Mouse (Mus musculus): Measurements from ENCODE around the gene Oip5. TPM values are rescaled to one million over a fixed set of nuclear protein-coding genes. Genes with fewer than 3 reads are reported as not detected.

Gene Oip5
- total RNA-seq, 2 experiments from 2014 or later: 0.74 to 1.6 TPM

DNA sequence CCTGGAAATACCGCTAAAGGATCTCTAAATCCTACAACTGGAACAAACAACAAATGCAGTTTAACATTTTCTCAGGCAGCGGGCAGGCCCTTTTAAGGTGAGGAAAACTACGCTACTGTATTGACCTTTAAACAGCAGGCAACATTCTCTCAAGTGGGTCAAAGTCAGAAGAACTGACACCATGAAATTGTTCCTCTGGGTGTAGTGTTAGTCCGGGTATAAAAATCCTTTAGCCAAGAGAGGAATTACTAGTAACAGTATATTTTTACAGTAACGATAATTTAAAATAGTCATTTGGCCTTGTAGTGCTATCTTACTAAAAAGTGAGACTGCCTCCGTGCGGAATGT is 24.5 kb downstream of the Oip5 start:
- intact Hi-C loops (cut with DNase I): loop anchor here (2.0 to 5.0 kb wide), 2 partner anchors 23 to 116 kb away; partner anchors contain the start of gene Ino80
- DNase-seq: peak in 1 of 2 experiments; percentile 3

DNA sequence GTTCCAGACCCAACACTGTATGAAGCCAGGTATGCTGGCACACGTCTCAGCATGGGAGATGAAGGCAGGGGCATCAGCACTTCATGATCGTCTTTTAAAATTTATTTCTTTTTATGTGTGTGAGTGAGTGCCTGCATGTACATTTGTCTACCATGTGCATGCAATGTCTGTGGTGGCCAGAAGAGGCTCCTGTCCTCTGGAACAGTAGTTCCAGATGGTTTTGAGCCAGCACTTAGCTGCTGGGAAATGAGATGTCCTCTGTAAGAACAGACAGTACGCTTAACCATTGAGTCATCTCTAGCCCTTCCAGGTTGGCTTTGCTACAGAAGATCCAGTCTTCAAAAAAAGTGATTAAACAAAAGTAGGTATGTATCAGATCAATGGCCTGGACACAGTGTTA is 27.0 kb downstream of the Oip5 start:
- intact Hi-C loops (cut with DNase I): loop anchor here (5.0 kb wide), 1 partner anchor 114 kb away; the partner anchor contains the start of gene Ino80
- no peak for DNase-seq

DNA sequence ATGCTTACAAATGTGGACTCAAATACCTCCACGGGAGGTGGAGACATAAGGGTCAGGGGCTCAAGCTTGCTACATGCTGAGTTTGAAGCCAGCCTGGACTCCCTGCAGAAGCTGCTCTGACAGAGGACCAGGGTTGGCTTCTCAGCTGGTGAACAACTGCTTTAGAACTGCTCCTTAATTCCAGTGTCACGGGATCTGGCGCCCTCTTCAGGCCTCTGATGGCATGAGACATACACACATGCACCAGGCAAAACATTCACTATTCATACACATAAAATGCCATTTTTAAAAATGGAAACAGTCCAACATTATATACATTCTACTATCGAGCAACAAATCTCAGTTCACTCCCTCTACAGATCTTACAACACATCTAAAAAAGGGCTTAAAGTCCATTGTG is 30.9 kb downstream of the Oip5 start:
- DNase-seq: peak; percentile 59 to 70
- intact Hi-C loops (cut with DNase I): loop anchor here (2.0 kb wide), 1 partner anchor 45 kb away; no protein-coding TSS in a partner anchor

DNA sequence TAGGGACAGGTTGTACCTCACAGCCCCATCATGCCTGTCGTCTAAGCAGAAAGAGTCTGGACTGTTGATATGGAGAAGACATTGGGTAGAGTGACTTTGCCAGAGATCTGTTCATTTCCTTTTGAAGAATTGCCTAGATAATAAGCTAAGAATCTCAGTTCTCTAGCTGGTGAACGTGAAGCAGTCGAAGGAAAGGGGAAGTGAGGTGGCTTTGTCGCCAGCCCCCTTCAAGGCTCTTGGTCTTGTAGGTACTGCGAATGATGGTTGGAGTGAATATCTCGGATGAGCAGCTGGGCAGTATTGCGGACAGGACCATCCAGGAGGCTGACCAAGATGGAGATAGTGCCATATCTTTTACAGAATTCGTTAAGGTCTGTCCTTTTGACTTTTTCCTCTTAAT is 34.0 kb downstream of the Oip5 start:
- intact Hi-C loops (cut with DNase I): no loop called here
- DNase-seq: no peak

DNA sequence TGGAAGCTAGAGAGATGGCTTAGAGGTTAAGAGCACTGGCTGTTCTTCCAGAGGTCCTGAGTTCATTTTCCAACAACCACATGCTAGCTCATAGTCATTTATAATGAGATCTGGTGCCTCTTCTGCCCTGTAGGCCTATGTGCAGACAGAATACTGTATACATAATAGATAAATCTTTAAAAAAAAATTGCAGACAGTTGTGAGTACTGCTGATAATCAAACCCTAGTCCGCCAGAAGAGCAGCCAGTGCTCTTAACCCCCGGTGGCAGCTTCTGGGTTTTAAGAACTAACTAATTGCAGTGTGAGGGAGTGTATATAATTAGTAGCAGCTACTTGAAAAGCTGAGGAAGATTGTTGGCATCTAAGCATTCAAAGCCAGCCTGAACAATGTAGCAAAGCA is 34.8 kb downstream of the Oip5 start:
- no peak for DNase-seq
- intact Hi-C loops (cut with DNase I): no loop called here

DNA sequence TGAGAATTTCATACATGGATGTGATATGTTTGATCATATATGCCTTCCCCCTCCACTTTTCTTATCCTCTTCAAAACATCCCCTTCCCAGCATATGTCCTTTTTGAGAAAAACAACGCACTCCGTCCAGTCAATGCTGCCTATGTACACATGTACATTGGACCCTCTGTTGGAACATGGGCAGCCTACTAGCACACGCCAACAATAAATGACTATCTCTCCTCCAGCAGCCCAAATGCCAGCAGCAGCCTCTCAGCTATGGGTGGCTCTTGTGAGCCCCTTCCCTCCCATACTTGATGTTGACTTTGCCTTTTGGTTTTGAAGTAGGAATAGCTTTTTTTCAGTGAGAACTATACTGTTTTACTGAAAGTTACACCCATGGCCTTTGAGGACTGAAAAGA is 36.7 kb downstream of the Oip5 start:
- intact Hi-C loops (cut with DNase I): no loop called here
- DNase-seq: no peak

DNA sequence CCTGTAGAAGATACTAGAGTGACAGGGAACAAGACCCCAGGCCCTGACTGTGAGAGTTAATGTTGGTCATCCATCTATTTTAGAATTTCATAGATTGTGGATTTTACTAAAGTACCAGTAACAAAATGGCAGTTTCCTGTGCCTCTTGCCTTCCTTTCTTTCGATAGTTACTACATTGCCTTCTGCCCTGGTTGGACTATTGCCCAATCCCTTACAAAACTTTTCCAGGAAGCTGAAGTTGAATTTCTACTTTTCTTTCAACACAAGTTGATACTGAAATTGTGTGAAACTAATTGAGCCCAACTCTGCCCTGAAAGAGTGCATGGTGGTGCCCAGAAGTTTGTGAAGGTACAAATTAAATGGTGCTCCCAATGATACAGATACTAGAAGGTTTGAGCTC is 45.8 kb downstream of the Oip5 start:
- intact Hi-C loops (cut with DNase I): no loop called here
- no peak for DNase-seq

DNA sequence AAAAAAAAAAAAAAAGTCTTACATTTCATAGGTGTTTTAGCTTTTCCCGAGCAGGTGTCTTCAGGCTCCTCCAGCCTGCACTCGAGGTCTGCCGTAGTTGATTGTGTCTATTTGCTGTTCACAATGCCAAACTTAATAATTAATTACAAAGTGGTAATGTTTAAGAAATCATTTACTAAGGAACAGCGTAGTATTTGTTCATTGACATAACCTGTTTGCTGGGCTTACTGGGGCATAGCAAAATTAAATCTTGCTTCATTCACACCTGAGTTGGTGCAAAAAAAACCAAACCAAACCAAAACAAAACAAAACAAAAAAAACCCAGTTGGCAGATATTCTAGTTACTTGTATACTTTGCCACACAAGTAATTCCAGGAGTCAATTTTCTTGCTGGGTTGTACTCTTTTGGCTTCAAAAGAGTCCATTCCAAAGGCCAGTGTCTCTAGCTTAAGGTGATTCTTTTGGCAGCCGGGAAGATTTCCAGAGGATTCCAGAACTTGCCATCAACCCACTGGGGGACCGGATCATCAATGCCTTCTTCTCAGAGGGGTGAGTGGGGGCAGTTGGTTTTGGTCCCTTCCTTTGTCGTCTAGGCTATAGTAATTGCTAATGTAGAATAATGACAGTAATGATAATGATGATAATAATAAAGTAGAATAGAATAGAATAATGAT is 52.0 kb downstream of the Oip5 start:
- intact Hi-C loops (cut with DNase I): no loop called here
- DNase-seq: no peak

DNA sequence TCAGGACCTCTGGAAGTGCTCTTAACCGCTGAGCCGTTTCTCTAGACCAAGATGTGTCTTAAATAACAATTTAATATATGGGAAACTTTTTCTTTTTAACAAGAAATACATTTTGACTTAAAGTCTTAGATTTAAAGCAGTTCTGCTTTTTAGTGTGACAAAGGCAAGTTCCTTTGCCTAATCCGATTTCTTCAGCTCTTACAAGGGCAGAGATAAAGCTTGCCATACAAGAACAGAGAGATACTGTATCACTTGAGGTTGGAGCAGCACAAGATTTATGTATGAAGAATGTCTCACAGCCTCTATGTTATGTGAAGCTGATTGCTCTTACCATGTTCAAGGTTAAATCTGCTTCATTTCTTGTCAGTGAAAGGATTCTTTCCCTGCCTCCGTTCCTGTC is 53.0 kb downstream of the Oip5 start:
- DNase-seq: no peak
- intact Hi-C loops (cut with DNase I): no loop called here

DNA sequence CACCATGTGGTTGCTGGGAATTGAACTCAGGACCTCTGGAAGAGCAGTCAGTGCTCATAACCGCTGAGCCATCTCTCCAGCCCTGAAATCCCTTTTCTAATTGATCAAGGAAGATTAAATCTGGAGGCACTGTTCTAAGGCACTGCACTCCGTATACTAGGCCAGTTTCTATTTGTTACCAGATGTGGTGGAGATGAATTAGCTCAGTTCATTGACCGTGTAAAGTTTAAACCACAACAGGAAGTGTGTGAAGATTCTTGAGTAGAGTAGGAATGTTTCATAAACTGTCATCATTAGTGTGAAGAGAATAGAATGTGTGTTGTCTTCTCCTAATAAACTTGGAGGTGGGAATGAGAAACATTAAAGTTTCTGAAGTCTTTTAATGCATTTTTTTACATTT is 56.5 kb downstream of the Oip5 start:
- DNase-seq: no peak
- intact Hi-C loops (cut with DNase I): no loop called here

Other genes with a start within 250 kb of the Oip5 start
- 10 to 100 TPM; 11.8 TPM for gene Ino80, start 140.8 kb downstream of the Oip5 start, total RNA-seq (2021)
- gene Exd1, start 70.8 kb downstream of the Oip5 start, total RNA-seq (2021): under 1 TPM; 0.07 to 0.10 TPM
- gene Chp1, start 70.8 kb downstream of the Oip5 start, total RNA-seq (2021): 10 to 100 TPM; 90.3 to 91.6 TPM
- gene Nusap1, start 171 bp downstream of the Oip5 start, total RNA-seq (2021): 1 to 10 TPM; 3.6 to 6.4 TPM
- 10 to 100 TPM; 59.2 to 64.1 TPM for gene Ndufaf1, start 44.4 kb upstream of the Oip5 start, total RNA-seq (2021)
- 10 to 100 TPM; 22.6 to 23.5 TPM for gene Rtf1, start 56.6 kb upstream of the Oip5 start, total RNA-seq (2021)
- gene Itpka, start 123.9 kb upstream of the Oip5 start, total RNA-seq (2021): 1 to 10 TPM in 1 of 2 experiments, under 1 TPM in 1; 0.41 to 1.1 TPM
- gene Ltk, start 142.0 kb upstream of the Oip5 start, total RNA-seq (2021): not detected
- gene Rpap1, start 169.1 kb upstream of the Oip5 start, total RNA-seq (2021): 10 to 100 TPM; 13.2 to 13.3 TPM
- 1 to 10 TPM; 2.1 to 4.5 TPM for gene Tyro3, start 179.3 kb upstream of the Oip5 start, total RNA-seq (2021)

Data from heart, postnatal 14 days (tissue).